Mouse (Mus musculus): ENCODE measurements at regions not wholly inside any gene's neighbourhood (a gene's known extent, or its start where the extent isn't known, plus 50 kb on each side); places are given as distances from the start of the nearest gene placed in this dataset.
"Not testable (repeated sequence)": the region's sequence is repeated elsewhere in the genome, so short reads cannot be mapped to it uniquely, and the experiment has no call there.

- H3K27ac ChIP-seq (ENCODE audit: low read depth, low read length) = no peak overlapping the region
- H3K9me3 ChIP-seq (ENCODE audit: control insufficient read depth, low read length) = no peaks in the 10 kb centered on the region
- H3K4me3 ChIP-seq (ENCODE audit: low read depth, low read length) = no peak overlapping the region
- no peak overlapping the region for H3K9ac ChIP-seq (ENCODE audit: low read length)
- no peaks in the 10 kb centered on the region for H3K4me1 ChIP-seq (ENCODE audit: control insufficient read depth, insufficient read depth, low read length)
- H3K36me3 ChIP-seq (ENCODE audit: control insufficient read depth, insufficient read depth, low read length) = no peaks in the 10 kb centered on the region
- ATAC-seq (ENCODE audit: low FRiP score) (no peak), DNase-seq (ENCODE audit: low spot score, missing footprints) (no peak)
- WGBS = 85% methylated on average over 6 of the region's 6 CpGs
- H3K4me2 ChIP-seq = no peak overlapping the region
- no peaks in the 10 kb centered on the region for H3K27me3 ChIP-seq (ENCODE audit: control insufficient read depth, insufficient read depth, low read length)
Measured at GRCm38 (mm10) chr6:109172104-109172850, 343.8 kb downstream of the Edem1 start.

- Histone ChIP-seq H3K9ac (ENCODE audit: low read length) (no peak overlapping the region), H3K4me1 (ENCODE audit: control insufficient read depth, insufficient read depth, low read length) (no peaks in the 10 kb centered on the region), H3K9me3 (ENCODE audit: control insufficient read depth, low read length) (no peaks in the 10 kb centered on the region), H3K36me3 (ENCODE audit: control insufficient read depth, insufficient read depth, low read length) (no peaks in the 10 kb centered on the region), H3K4me2 (no peak overlapping the region), H3K27ac (ENCODE audit: low read depth, low read length) (no peak overlapping the region), H3K4me3 (ENCODE audit: low read depth, low read length) (no peak overlapping the region), H3K27me3 (ENCODE audit: control insufficient read depth, insufficient read depth, low read length) (no peaks in the 10 kb centered on the region)
- ATAC-seq (ENCODE audit: low FRiP score) (no peak), DNase-seq (ENCODE audit: low spot score, missing footprints) (no peak)
- WGBS = 88% methylated on average over 1 of the region's 1 CpGs
Measured at GRCm38 (mm10) chr6:109173015-109173414, 344.6 kb downstream of the Edem1 start.

GRCm38 (mm10) chr6:109176876-109177275 lies 348.4 kb downstream of the Edem1 start:
- H3K27me3 ChIP-seq (ENCODE audit: control insufficient read depth, insufficient read depth, low read length) = no peaks in the 10 kb centered on the region
- no peaks in the 10 kb centered on the region for H3K9me3 ChIP-seq (ENCODE audit: control insufficient read depth, low read length)
- H3K4me1 ChIP-seq (ENCODE audit: control insufficient read depth, insufficient read depth, low read length) = no peaks in the 10 kb centered on the region
- 77% methylated on average over 3 of the region's 3 CpGs for WGBS
- H3K27ac ChIP-seq (ENCODE audit: low read depth, low read length) = no peak overlapping the region
- H3K4me3 ChIP-seq (ENCODE audit: low read depth, low read length) = no peak overlapping the region
- no peak overlapping the region for H3K9ac ChIP-seq (ENCODE audit: low read length)
- ATAC-seq (ENCODE audit: low FRiP score) = no peak
- no peak overlapping the region for H3K4me2 ChIP-seq
- no peak for DNase-seq (ENCODE audit: low spot score, missing footprints)
- no peaks in the 10 kb centered on the region for H3K36me3 ChIP-seq (ENCODE audit: control insufficient read depth, insufficient read depth, low read length)

- Histone ChIP-seq H3K9me3 (ENCODE audit: control insufficient read depth, low read length) (no peaks in the 10 kb centered on the region), H3K4me2 (no peak overlapping the region), H3K4me1 (ENCODE audit: control insufficient read depth, insufficient read depth, low read length) (no peaks in the 10 kb centered on the region), H3K27me3 (ENCODE audit: control insufficient read depth, insufficient read depth, low read length) (no peaks in the 10 kb centered on the region), H3K4me3 (ENCODE audit: low read depth, low read length) (no peak overlapping the region), H3K27ac (ENCODE audit: low read depth, low read length) (no peak overlapping the region), H3K36me3 (ENCODE audit: control insufficient read depth, insufficient read depth, low read length) (no peaks in the 10 kb centered on the region), H3K9ac (ENCODE audit: low read length) (no peak overlapping the region)
- WGBS = 66% methylated on average over 3 of the region's 3 CpGs
- no peak for ATAC-seq (ENCODE audit: low FRiP score)
- DNase-seq (ENCODE audit: low spot score, missing footprints) = no peak
Measured at GRCm38 (mm10) chr6:109182878-109183277, 354.4 kb downstream of the Edem1 start.

- DNase-seq (ENCODE audit: low spot score, missing footprints); H3K4me2 ChIP-seq; H3K9me3 ChIP-seq (ENCODE audit: control insufficient read depth, low read length); H3K36me3 ChIP-seq (ENCODE audit: control insufficient read depth, insufficient read depth, low read length); H3K27ac ChIP-seq (ENCODE audit: low read depth, low read length); H3K27me3 ChIP-seq (ENCODE audit: control insufficient read depth, insufficient read depth, low read length); H3K9ac ChIP-seq (ENCODE audit: low read length); H3K4me3 ChIP-seq (ENCODE audit: low read depth, low read length); H3K4me1 ChIP-seq (ENCODE audit: control insufficient read depth, insufficient read depth, low read length); ATAC-seq (ENCODE audit: low FRiP score): not testable (repeated sequence)
- 81% methylated on average over 2 of the region's 2 CpGs for WGBS
Measured at GRCm38 (mm10) chr6:109193061-109193460, 364.6 kb downstream of the Edem1 start.

- Histone ChIP-seq H3K9ac (ENCODE audit: low read length) (no peak overlapping the region), H3K4me1 (ENCODE audit: control insufficient read depth, insufficient read depth, low read length) (no peaks in the 10 kb centered on the region), H3K27ac (ENCODE audit: low read depth, low read length) (no peak overlapping the region), H3K27me3 (ENCODE audit: control insufficient read depth, insufficient read depth, low read length) (no peaks in the 10 kb centered on the region), H3K4me2 (no peak overlapping the region), H3K36me3 (ENCODE audit: control insufficient read depth, insufficient read depth, low read length) (no peaks in the 10 kb centered on the region), H3K4me3 (ENCODE audit: low read depth, low read length) (no peak overlapping the region), H3K9me3 (ENCODE audit: control insufficient read depth, low read length) (no peaks in the 10 kb centered on the region)
- no peak for DNase-seq (ENCODE audit: low spot score, missing footprints)
- 82% methylated on average over 3 of the region's 3 CpGs for WGBS
- ATAC-seq (ENCODE audit: low FRiP score) = no peak
Measured at GRCm38 (mm10) chr6:109193603-109194002, 365.2 kb downstream of the Edem1 start.

GRCm38 (mm10) chr6:109209699-109210098 lies 381.3 kb downstream of the Edem1 start:
- Histone ChIP-seq H3K4me3 (ENCODE audit: low read depth, low read length) (no peak overlapping the region), H3K4me1 (ENCODE audit: control insufficient read depth, insufficient read depth, low read length) (no peaks in the 10 kb centered on the region), H3K9ac (ENCODE audit: low read length) (no peak overlapping the region), H3K27ac (ENCODE audit: low read depth, low read length) (no peak overlapping the region), H3K27me3 (ENCODE audit: control insufficient read depth, insufficient read depth, low read length) (no peaks in the 10 kb centered on the region), H3K36me3 (ENCODE audit: control insufficient read depth, insufficient read depth, low read length) (no peaks in the 10 kb centered on the region), H3K4me2 (no peak overlapping the region), H3K9me3 (ENCODE audit: control insufficient read depth, low read length) (no peaks in the 10 kb centered on the region)
- ATAC-seq (ENCODE audit: low FRiP score) (no peak), DNase-seq (ENCODE audit: low spot score, missing footprints) (no peak)
- WGBS = 81% methylated on average over 2 of the region's 2 CpGs

- H3K36me3 ChIP-seq (ENCODE audit: control insufficient read depth, insufficient read depth, low read length) = no peaks in the 10 kb centered on the region
- ATAC-seq (ENCODE audit: low FRiP score) (no peak), DNase-seq (ENCODE audit: low spot score, missing footprints) (no peak)
- H3K27ac ChIP-seq (ENCODE audit: low read depth, low read length) = no peak overlapping the region
- no peak overlapping the region for H3K4me2 ChIP-seq
- H3K9me3 ChIP-seq (ENCODE audit: control insufficient read depth, low read length) = no peaks in the 10 kb centered on the region
- no peak overlapping the region for H3K9ac ChIP-seq (ENCODE audit: low read length)
- no peak overlapping the region for H3K4me3 ChIP-seq (ENCODE audit: low read depth, low read length)
- H3K4me1 ChIP-seq (ENCODE audit: control insufficient read depth, insufficient read depth, low read length) = no peaks in the 10 kb centered on the region
- no peaks in the 10 kb centered on the region for H3K27me3 ChIP-seq (ENCODE audit: control insufficient read depth, insufficient read depth, low read length)
- 97% methylated on average over 6 of the region's 6 CpGs for WGBS
Measured at GRCm38 (mm10) chr6:109230391-109230790, 401.9 kb downstream of the Edem1 start.

- no peak for ATAC-seq (ENCODE audit: low FRiP score)
- Histone ChIP-seq H3K4me2 (no peak overlapping the region), H3K27ac (ENCODE audit: low read depth, low read length) (no peak overlapping the region), H3K4me1 (ENCODE audit: control insufficient read depth, insufficient read depth, low read length) (no peaks in the 10 kb centered on the region), H3K4me3 (ENCODE audit: low read depth, low read length) (no peak overlapping the region), H3K9me3 (ENCODE audit: control insufficient read depth, low read length) (no peaks in the 10 kb centered on the region), H3K27me3 (ENCODE audit: control insufficient read depth, insufficient read depth, low read length) (no peaks in the 10 kb centered on the region), H3K9ac (ENCODE audit: low read length) (no peak overlapping the region), H3K36me3 (ENCODE audit: control insufficient read depth, insufficient read depth, low read length) (no peaks in the 10 kb centered on the region)
- 85% methylated on average over 3 of the region's 3 CpGs for WGBS
- no peak for DNase-seq (ENCODE audit: low spot score, missing footprints)
Measured at GRCm38 (mm10) chr6:109233426-109233825, 405.0 kb downstream of the Edem1 start.
